Mouse (Mus musculus) ZHBTc4 (cell line): Measurements from ENCODE around the gene Slc17a9.
A peak's percentile ranks its signal among the peaks of the same experiment; 100 is the strongest.
"Not testable (repeated sequence)": the region's sequence is repeated elsewhere in the genome, so short reads cannot be mapped to it uniquely, and the experiment has no call there.

Source experiments
- DNase-seq: peaks from one replicate; pipeline ENCODE4 v3.0.0-alpha.2; 2011; ENCODE audit warnings: low read depth, low spot score

Gene Slc17a9

GRCm38 (mm10) chr2:180710276-180711155 lies 14.5 kb upstream of the Slc17a9 start:
- no peak for DNase-seq

GRCm38 (mm10) chr2:180711527-180711926 lies 13.5 kb upstream of the Slc17a9 start:
- peak; percentile 79 for DNase-seq

- no peak for DNase-seq
Measured at GRCm38 (mm10) chr2:180712037-180712689, 12.9 kb upstream of the Slc17a9 start.

- DNase-seq: not testable (repeated sequence)
Measured at GRCm38 (mm10) chr2:180722748-180723147, 2.3 kb upstream of the Slc17a9 start.

GRCm38 (mm10) chr2:180723865-180724264 lies 1.2 kb upstream of the Slc17a9 start:
- no peak for DNase-seq

GRCm38 (mm10) chr2:180725414-180725778 lies 333 bp downstream of the Slc17a9 start:
- DNase-seq: no peak

- no peak for DNase-seq
Measured at GRCm38 (mm10) chr2:180725856-180726629, 980 bp downstream of the Slc17a9 start.

- peak; percentile 73 for DNase-seq
Measured at GRCm38 (mm10) chr2:180726658-180727442, 1.8 kb downstream of the Slc17a9 start.

- peak; percentile 97 for DNase-seq
Measured at GRCm38 (mm10) chr2:180727613-180728021, 2.6 kb downstream of the Slc17a9 start.

GRCm38 (mm10) chr2:180731036-180731435 lies 6.0 kb downstream of the Slc17a9 start:
- DNase-seq: peak; percentile 38

- DNase-seq: peak; percentile 61
Measured at GRCm38 (mm10) chr2:180731984-180732383, 6.9 kb downstream of the Slc17a9 start.

GRCm38 (mm10) chr2:180735232-180735631 lies 10.2 kb downstream of the Slc17a9 start:
- DNase-seq: no peak

- DNase-seq: no peak
Measured at GRCm38 (mm10) chr2:180737984-180738383, 12.9 kb downstream of the Slc17a9 start.

- peak; percentile 92 for DNase-seq
Measured at GRCm38 (mm10) chr2:180740349-180740748, 15.3 kb downstream of the Slc17a9 start.

GRCm38 (mm10) chr2:180741421-180741820 lies 16.4 kb downstream of the Slc17a9 start:
- no peak for DNase-seq

- no peak for DNase-seq
Measured at GRCm38 (mm10) chr2:180742820-180743219, 17.8 kb downstream of the Slc17a9 start.

GRCm38 (mm10) chr2:180743321-180743720 lies 18.3 kb downstream of the Slc17a9 start:
- DNase-seq: no peak

GRCm38 (mm10) chr2:180745248-180745927 lies 20.3 kb downstream of the Slc17a9 start:
- peak; percentile 91 for DNase-seq

- DNase-seq: no peak
Measured at GRCm38 (mm10) chr2:180746569-180747192, 21.6 kb downstream of the Slc17a9 start.

- no peak for DNase-seq
Measured at GRCm38 (mm10) chr2:180748904-180749303, 23.8 kb downstream of the Slc17a9 start.
